Mouse (Mus musculus): ENCODE measurements around the gene Mlph.

Mlph gene

GRCm38 (mm10) chr1:90972911-90973573 is 58.2 kb downstream of the Mlph start:
- DNase-seq: peak; percentile 92 to 98

- no peak for DNase-seq
Measured at GRCm38 (mm10) chr1:90973574-90973911, 58.7 kb downstream of the Mlph start.

GRCm38 (mm10) chr1:90974906-90975649 is 60.2 kb downstream of the Mlph start:
- peak; percentile 41 to 61 for DNase-seq

- DNase-seq: no peak
Measured at GRCm38 (mm10) chr1:90975960-90976359, 61.1 kb downstream of the Mlph start.

GRCm38 (mm10) chr1:90980638-90981330 is 65.9 kb downstream of the Mlph start:
- DNase-seq: peak in 1 of 2 experiments; percentile 20

- peak in 1 of 2 experiments; percentile 26 for DNase-seq
Measured at GRCm38 (mm10) chr1:90981346-90981745, 66.5 kb downstream of the Mlph start.

GRCm38 (mm10) chr1:90995916-90996315 is 81.0 kb downstream of the Mlph start:
- DNase-seq: no peak

GRCm38 (mm10) chr1:90997136-90997535 is 82.3 kb downstream of the Mlph start:
- DNase-seq: no peak

- DNase-seq: no peak
Measured at GRCm38 (mm10) chr1:90997641-90998040, 82.8 kb downstream of the Mlph start.

- peak; percentile 42 to 63 for DNase-seq
Measured at GRCm38 (mm10) chr1:90998268-90998890, 83.5 kb downstream of the Mlph start, which contains the start of gene Lrrfip1. Gene Lrrfip1 (plus strand): TSS chr1:90998737.

GRCm38 (mm10) chr1:90998891-90999611 is 84.2 kb downstream of the Mlph start:
- no peak for DNase-seq

- DNase-seq: no peak
Measured at GRCm38 (mm10) chr1:90999911-91000601, 85.2 kb downstream of the Mlph start.
